9 mouse cellular contexts compared by ENCODE assay signal in genomic region chr7:127449966-127450365, GRCm38 (mm10). TPM values are rescaled to one million over a fixed set of nuclear protein-coding genes. Genes with fewer than 3 reads are reported as not detected.
A peak's percentile ranks its signal among the peaks of the same experiment; 100 is the strongest.
DNase-seq lines count a peak whose midpoint lies in the region; ATAC-seq and TF ChIP-seq lines count a peak whose summit lies in the region.
"Had no signal": no experiment of that assay in that cellular context is flagged by ENCODE, and none has a peak within 500 bp of the region (broad histone marks: within the 10 kb centered on the region; RNA-seq: fewer than 3 reads in every experiment).

No protein-coding gene starts in this region.

- DNase-seq in kidney, adult 8-10 months, result no peak
- DNase-seq in embryonic facial prominence, embryonic 10.5 days (ENCODE audit: low spot score), result no peak
- DNase-seq in intestine, embryonic 14.5 days (ENCODE audit: low spot score), result no peak
- DNase-seq in midbrain, postnatal 0 days (ENCODE audit: low spot score), result no peak
- no peak for DNase-seq in adrenal gland, adult (ENCODE audit: inconsistent age in 2 of 2, low spot score in 1 of 2)
- DNase-seq in cerebellum, postnatal 10 days, result no peak
- no peak for DNase-seq in adrenal gland, postnatal 25 days
- DNase-seq: right cerebral cortex, postnatal 25 days had no signal

- peak overlapping the region; percentile 77 for H3K4me2 ChIP-seq in kidney, embryonic 15.5 days
- H3K4me2 ChIP-seq in intestine, embryonic 14.5 days (ENCODE audit: low read length), result peak overlapping the region; percentile 94
- H3K4me2 ChIP-seq in midbrain, postnatal 0 days (ENCODE audit: low read depth, low read length, poor library complexity, severe bottlenecking), result peak overlapping the region; percentile 54

- H3K9me3 ChIP-seq in kidney, embryonic 15.5 days (replicated peaks), result no peaks in the 10 kb centered on the region
- no peaks in the 10 kb centered on the region for H3K9me3 ChIP-seq in embryonic facial prominence, embryonic 10.5 days
- no peaks in the 10 kb centered on the region for H3K9me3 ChIP-seq in intestine, embryonic 14.5 days (ENCODE audit: control insufficient read depth, low read length)
- no peaks in the 10 kb centered on the region for H3K9me3 ChIP-seq in midbrain, postnatal 0 days (ENCODE audit: low read length)

- H3K4me3 ChIP-seq in kidney, embryonic 15.5 days (replicated peaks), result peak overlapping the region; percentile 77
- H3K4me3 ChIP-seq in embryonic facial prominence, embryonic 10.5 days, result peak overlapping the region; percentile 93
- H3K4me3 ChIP-seq in intestine, embryonic 14.5 days (ENCODE audit: low read depth, low read length), result peak overlapping the region; percentile 72
- H3K4me3 ChIP-seq in midbrain, postnatal 0 days (ENCODE audit: low read depth, low read length), result peak overlapping the region; percentile 95

- 73% methylated on average over 7 of the region's 7 CpGs for WGBS in kidney, embryonic 15.5 days
- 89% methylated on average over 7 of the region's 7 CpGs for WGBS in embryonic facial prominence, embryonic 10.5 days
- WGBS in intestine, embryonic 14.5 days, result 86% methylated on average over 7 of the region's 7 CpGs
- 75% methylated on average over 7 of the region's 7 CpGs for WGBS in midbrain, postnatal 0 days

- peak overlapping the region; percentile 55 for H3K9ac ChIP-seq in kidney, embryonic 15.5 days
- peak overlapping the region; percentile 83; the same call in 1 of the 2 replicates for H3K9ac ChIP-seq in intestine, embryonic 14.5 days (ENCODE audit: low read length)
- H3K9ac ChIP-seq in midbrain, postnatal 0 days (replicated peaks; ENCODE audit: low read length, poor library complexity, severe bottlenecking), result peak overlapping the region; percentile 52; the same call in 1 of the 2 replicates

- H3K4me1 ChIP-seq in kidney, embryonic 15.5 days, result peaks cover 44% of the 10 kb centered on the region
- peaks cover 45% of the 10 kb centered on the region for H3K4me1 ChIP-seq in embryonic facial prominence, embryonic 10.5 days
- peaks cover 24% of the 10 kb centered on the region for H3K4me1 ChIP-seq in intestine, embryonic 14.5 days (replicated peaks; ENCODE audit: control insufficient read depth, insufficient read depth, low read length)
- peaks cover 7% of the 10 kb centered on the region; the same call in 1 of the 2 replicates for H3K4me1 ChIP-seq in midbrain, postnatal 0 days (ENCODE audit: insufficient read depth, low read length)

- no peak for TF ChIP-seq CTCF in midbrain, postnatal 0 days (IDR thresholded peaks at IDR 0.05)

- ATAC-seq in kidney, embryonic 15.5 days (replicated peaks; ENCODE audit: low FRiP score), result no peak
- ATAC-seq in intestine, embryonic 14.5 days (replicated peaks; ENCODE audit: low FRiP score, low TSS enrichment, low read depth), result no peak
- no peak for ATAC-seq in midbrain, postnatal 0 days (ENCODE audit: low FRiP score)

- H3K27me3 ChIP-seq in kidney, embryonic 15.5 days, result no peaks in the 10 kb centered on the region
- H3K27me3 ChIP-seq in embryonic facial prominence, embryonic 10.5 days (replicated peaks; ENCODE audit: low read depth, poor library complexity, severe bottlenecking), result no peaks in the 10 kb centered on the region
- H3K27me3 ChIP-seq in intestine, embryonic 14.5 days (replicated peaks; ENCODE audit: control insufficient read depth, insufficient read depth, low read length), result no peaks in the 10 kb centered on the region
- no peaks in the 10 kb centered on the region for H3K27me3 ChIP-seq in midbrain, postnatal 0 days (ENCODE audit: insufficient read depth, low read length)

- H3K27ac ChIP-seq in kidney, embryonic 15.5 days, result peak overlapping the region; percentile 71; the same call in 1 of the 2 replicates
- peak overlapping the region; percentile 99 for H3K27ac ChIP-seq in embryonic facial prominence, embryonic 10.5 days (replicated peaks)
- H3K27ac ChIP-seq in intestine, embryonic 14.5 days (ENCODE audit: low read depth), result 0 out of 2 replicates have a peak overlapping the region, but pooled peaks have one; percentile 95
- H3K27ac ChIP-seq in midbrain, postnatal 0 days (ENCODE audit: low read depth, low read length), result peak overlapping the region; percentile 95; the same call in 1 of the 2 replicates

- H3K36me3 ChIP-seq in kidney, embryonic 15.5 days, result peaks cover 44% of the 10 kb centered on the region
- peaks cover 73% of the 10 kb centered on the region for H3K36me3 ChIP-seq in embryonic facial prominence, embryonic 10.5 days (replicated peaks)
- peaks cover 30% of the 10 kb centered on the region for H3K36me3 ChIP-seq in intestine, embryonic 14.5 days (ENCODE audit: control insufficient read depth, insufficient read depth, low read length)
- peaks cover 3% of the 10 kb centered on the region; the same call in 1 of the 2 replicates for H3K36me3 ChIP-seq in midbrain, postnatal 0 days (ENCODE audit: insufficient read depth, low read length)

RNA-seq across cellular contexts. Expression of gene Zfp689, which starts 1.0 kb away (rescaled TPM):
- 8.1 and 8.9 TPM in 2 replicates for polyA plus RNA-seq in kidney, embryonic 15.5 days (2015; fragmentation: Nextera tagmentation; extraction: Ambion mirVana)
- 13.4 and 17.7 TPM in 2 replicates for polyA plus RNA-seq in embryonic facial prominence, embryonic 10.5 days (2016; fragmentation: Nextera tagmentation; extraction: Ambion mirVana)
- 6.7 and 7.6 TPM in 2 replicates for polyA plus RNA-seq in intestine, embryonic 14.5 days (2014; fragmentation: Nextera tagmentation; extraction: Ambion mirVana)
- total RNA-seq in midbrain, postnatal 0 days (2014; rRNA removed), result 7.7 and 11.0 TPM in 2 replicates
- polyA plus RNA-seq in midbrain, postnatal 0 days (2015; fragmentation: Nextera tagmentation; extraction: Ambion mirVana), result 7.3 and 8.0 TPM in 2 replicates
- total RNA-seq in adrenal gland, postnatal 25 days (2021), result 3.3 and 4.2 TPM in 2 replicates

RNA-seq across cellular contexts. Expression of gene Prr14, which starts 9.4 kb away (rescaled TPM):
- 36.0 and 47.4 TPM in 2 replicates for polyA plus RNA-seq in kidney, embryonic 15.5 days (2015; fragmentation: Nextera tagmentation; extraction: Ambion mirVana)
- 46.3 and 47.9 TPM in 2 replicates for polyA plus RNA-seq in embryonic facial prominence, embryonic 10.5 days (2016; fragmentation: Nextera tagmentation; extraction: Ambion mirVana)
- polyA plus RNA-seq in intestine, embryonic 14.5 days (2014; fragmentation: Nextera tagmentation; extraction: Ambion mirVana), result 43.4 and 45.6 TPM in 2 replicates
- total RNA-seq in midbrain, postnatal 0 days (2014; rRNA removed), result 36.2 and 38.7 TPM in 2 replicates
- polyA plus RNA-seq in midbrain, postnatal 0 days (2015; fragmentation: Nextera tagmentation; extraction: Ambion mirVana), result 28.2 and 28.3 TPM in 2 replicates
- 62.4 and 63.3 TPM in 2 replicates for total RNA-seq in adrenal gland, postnatal 25 days (2021)

RNA-seq across cellular contexts. Expression of gene Zfp688, which starts 28.1 kb away (rescaled TPM):
- 24.5 and 27.1 TPM in 2 replicates for polyA plus RNA-seq in kidney, embryonic 15.5 days (2015; fragmentation: Nextera tagmentation; extraction: Ambion mirVana)
- 29.0 and 32.5 TPM in 2 replicates for polyA plus RNA-seq in embryonic facial prominence, embryonic 10.5 days (2016; fragmentation: Nextera tagmentation; extraction: Ambion mirVana)
- polyA plus RNA-seq in intestine, embryonic 14.5 days (2014; fragmentation: Nextera tagmentation; extraction: Ambion mirVana), result 24.1 and 25.2 TPM in 2 replicates
- total RNA-seq in midbrain, postnatal 0 days (2014; rRNA removed), result 21.1 and 33.1 TPM in 2 replicates
- polyA plus RNA-seq in midbrain, postnatal 0 days (2015; fragmentation: Nextera tagmentation; extraction: Ambion mirVana), result 34.3 and 36.0 TPM in 2 replicates
- 13.3 and 23.3 TPM in 2 replicates for total RNA-seq in adrenal gland, postnatal 25 days (2021)

RNA-seq across cellular contexts. Expression of gene Fbrs, which starts 29.0 kb away (rescaled TPM):
- polyA plus RNA-seq in kidney, embryonic 15.5 days (2015; fragmentation: Nextera tagmentation; extraction: Ambion mirVana), result 10.2 and 11.9 TPM in 2 replicates
- 8.6 and 9.0 TPM in 2 replicates for polyA plus RNA-seq in embryonic facial prominence, embryonic 10.5 days (2016; fragmentation: Nextera tagmentation; extraction: Ambion mirVana)
- polyA plus RNA-seq in intestine, embryonic 14.5 days (2014; fragmentation: Nextera tagmentation; extraction: Ambion mirVana), result 11.4 and 13.9 TPM in 2 replicates
- 41.0 and 44.8 TPM in 2 replicates for total RNA-seq in midbrain, postnatal 0 days (2014; rRNA removed)
- 9.6 and 11.8 TPM in 2 replicates for polyA plus RNA-seq in midbrain, postnatal 0 days (2015; fragmentation: Nextera tagmentation; extraction: Ambion mirVana)
- 84.4 and 86.7 TPM in 2 replicates for total RNA-seq in adrenal gland, postnatal 25 days (2021)

RNA-seq across cellular contexts. Expression of gene Zfp764, which starts 43.3 kb away (rescaled TPM):
- 7.6 and 8.0 TPM in 2 replicates for polyA plus RNA-seq in kidney, embryonic 15.5 days (2015; fragmentation: Nextera tagmentation; extraction: Ambion mirVana)
- 6.1 and 7.1 TPM in 2 replicates for polyA plus RNA-seq in embryonic facial prominence, embryonic 10.5 days (2016; fragmentation: Nextera tagmentation; extraction: Ambion mirVana)
- polyA plus RNA-seq in intestine, embryonic 14.5 days (2014; fragmentation: Nextera tagmentation; extraction: Ambion mirVana), result 9.6 and 10.6 TPM in 2 replicates
- 4.7 and 6.7 TPM in 2 replicates for total RNA-seq in midbrain, postnatal 0 days (2014; rRNA removed)
- 2.7 and 3.6 TPM in 2 replicates for polyA plus RNA-seq in midbrain, postnatal 0 days (2015; fragmentation: Nextera tagmentation; extraction: Ambion mirVana)
- 7.5 and 8.0 TPM in 2 replicates for total RNA-seq in adrenal gland, postnatal 25 days (2021)
